ENCODE assay signal across 8 mouse cellular contexts in the genomic region with DNA sequence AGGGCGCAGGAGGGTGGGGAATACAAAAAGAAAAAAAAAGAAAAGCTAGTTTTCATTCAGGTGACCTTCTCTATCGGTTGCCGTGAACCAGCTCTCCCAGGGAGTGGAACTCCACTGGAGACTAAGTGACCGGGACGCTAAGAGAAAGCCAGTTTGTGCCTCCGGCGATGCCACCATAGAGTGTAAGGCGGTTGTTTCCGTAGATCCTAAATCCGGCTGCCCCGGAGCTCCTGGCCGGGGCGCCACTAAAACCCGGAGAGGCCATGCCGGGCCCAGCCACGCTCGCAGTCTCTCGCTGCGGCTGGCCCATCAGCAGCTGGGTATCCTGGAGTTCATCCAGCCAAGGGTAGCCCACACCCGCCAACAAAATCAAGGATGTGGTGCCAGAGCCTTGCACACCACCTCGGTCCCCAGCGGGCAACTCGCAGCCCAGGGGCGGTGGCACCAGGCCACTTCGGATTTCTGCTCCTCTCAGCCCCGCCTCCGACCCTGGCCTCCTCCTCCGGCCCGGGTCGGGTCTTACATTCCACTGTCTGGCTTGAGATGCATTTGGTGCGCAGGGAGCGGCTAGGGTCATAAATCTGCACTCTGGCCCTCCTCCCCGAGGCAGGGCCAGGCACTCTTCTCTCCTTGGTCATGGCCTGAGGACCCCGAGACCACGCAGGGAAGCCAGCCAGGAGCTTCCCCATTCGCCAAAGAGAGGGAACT. TPM values are rescaled to one million over a fixed set of nuclear protein-coding genes. Genes with fewer than 3 reads are reported as not detected.
DNase-seq lines count a peak whose midpoint lies in the region.

No protein-coding gene starts in this region.

- peak; percentile 96 for DNase-seq in NIH3T3 (ENCODE audit: low read depth)
- DNase-seq in cerebellum, adult 9-10 months, result peak; percentile 92
- DNase-seq in frontal cortex, postnatal 10 days (ENCODE audit: low spot score in 2 of 2), result peak; percentile 78 to 80
- peak; percentile 93 for DNase-seq in hindbrain, embryonic 10.5 days (ENCODE audit: low spot score)
- peak; percentile 78 to 85 for DNase-seq in layer of hippocampus, postnatal 10 days (ENCODE audit: low spot score in 2 of 2)
- peak; percentile 90 for DNase-seq in lung, postnatal 14 days
- peak; percentile 89 for DNase-seq in retina, embryonic 14.5 days (ENCODE audit: low spot score)
- peak; percentile 89 to 92 for DNase-seq in urinary bladder, postnatal 36 days (ENCODE audit: low spot score in 2 of 2)

- H3K27ac ChIP-seq in hindbrain, embryonic 10.5 days, result peak overlapping the region; percentile 100

- peaks cover 49% of the 10 kb centered on the region for H3K4me1 ChIP-seq in hindbrain, embryonic 10.5 days (replicated peaks)

- H3K4me3 ChIP-seq in hindbrain, embryonic 10.5 days, result peak overlapping the region; percentile 99

- H3K27me3 ChIP-seq in hindbrain, embryonic 10.5 days (ENCODE audit: insufficient read depth, poor library complexity, severe bottlenecking), result peaks cover 3% of the 10 kb centered on the region; the same call in 1 of the 2 replicates

- H3K36me3 ChIP-seq in hindbrain, embryonic 10.5 days, result no peaks in the 10 kb centered on the region

- no peaks in the 10 kb centered on the region for H3K9me3 ChIP-seq in hindbrain, embryonic 10.5 days

- WGBS in hindbrain, embryonic 10.5 days, result under 1% methylated on average over 36 of the region's 36 CpGs

RNA-seq across cellular contexts. Expression of gene Tnrc18, which starts 4.0 kb away (rescaled TPM):
- polyA plus RNA-seq in hindbrain, embryonic 10.5 days (2016; fragmentation: Nextera tagmentation; extraction: Ambion mirVana), result 25.2 and 39.3 TPM in 2 replicates
- total RNA-seq in layer of hippocampus, postnatal 10 days (2021), result 100 to 1,000 TPM; 197 to 220 TPM

Comparison
In these comparisons a context has a peak if more than half of its experiments do, and no peak if none do; other contexts are left out.
1. Peak in every context shown above with its lines: DNase-seq, H3K4me3 ChIP-seq and H3K27ac ChIP-seq.